Mouse (Mus musculus): ENCODE measurements around the gene Wnt5a. TPM values are rescaled to one million over a fixed set of nuclear protein-coding genes. Genes with fewer than 3 reads are reported as not detected.

Gene Wnt5a
- 10 to 100 TPM in 1 of 2 experiments, 1 to 10 TPM in 1; 6.5 to 11.4 TPM for total RNA-seq (2021)

GRCm38 (mm10) chr14:28504101-28505050, at the start of gene Wnt5a:
Gene Wnt5a, plus strand, starts transcription at chr14:28504750.
- DNase-seq (ENCODE audit: low spot score in 2 of 2): no peak
- intact Hi-C loops (cut with DNase I): loop anchor here (5.0 to 10.0 kb wide), 3 partner anchors 220 to 500 kb away; no protein-coding TSS in a partner anchor

GRCm38 (mm10) chr14:28456372-28457076, 48.0 kb upstream of the Wnt5a start:
- intact Hi-C loops (cut with DNase I): no loop called here
- no peak for DNase-seq (ENCODE audit: low spot score in 2 of 2)

- intact Hi-C loops (cut with DNase I): no loop called here
- DNase-seq (ENCODE audit: low spot score in 2 of 2): no peak
These were observed 47.1 kb upstream of the Wnt5a start for GRCm38 (mm10) chr14:28457428-28457827.

- DNase-seq (ENCODE audit: low spot score in 2 of 2): no peak
- intact Hi-C loops (cut with DNase I): no loop called here
These were observed 36.6 kb upstream of the Wnt5a start for GRCm38 (mm10) chr14:28467956-28468355.

GRCm38 (mm10) chr14:28469696-28470095, 34.9 kb upstream of the Wnt5a start:
- intact Hi-C loops (cut with DNase I): no loop called here
- DNase-seq (ENCODE audit: low spot score in 2 of 2): no peak

- DNase-seq (ENCODE audit: low spot score in 2 of 2): no peak
- intact Hi-C loops (cut with DNase I): no loop called here
These were observed 34.3 kb upstream of the Wnt5a start for GRCm38 (mm10) chr14:28470212-28470611.

- intact Hi-C loops (cut with DNase I): no loop called here
- DNase-seq (ENCODE audit: low spot score in 2 of 2): no peak
These were observed 29.5 kb upstream of the Wnt5a start for GRCm38 (mm10) chr14:28475012-28475411.

GRCm38 (mm10) chr14:28475421-28475820, 29.1 kb upstream of the Wnt5a start:
- intact Hi-C loops (cut with DNase I): no loop called here
- DNase-seq (ENCODE audit: low spot score in 2 of 2): no peak

- no peak for DNase-seq (ENCODE audit: low spot score in 2 of 2)
- intact Hi-C loops (cut with DNase I): no loop called here
These were observed 27.8 kb upstream of the Wnt5a start for GRCm38 (mm10) chr14:28476746-28477145.

GRCm38 (mm10) chr14:28480866-28481265, 23.7 kb upstream of the Wnt5a start:
- no peak for DNase-seq (ENCODE audit: low spot score in 2 of 2)
- intact Hi-C loops (cut with DNase I): no loop called here

GRCm38 (mm10) chr14:28493806-28494205, 10.7 kb upstream of the Wnt5a start:
- intact Hi-C loops (cut with DNase I): no loop called here
- no peak for DNase-seq (ENCODE audit: low spot score in 2 of 2)

GRCm38 (mm10) chr14:28494273-28494672, 10.3 kb upstream of the Wnt5a start:
- DNase-seq (ENCODE audit: low spot score in 2 of 2): no peak
- intact Hi-C loops (cut with DNase I): no loop called here

GRCm38 (mm10) chr14:28501216-28501878, 3.2 kb upstream of the Wnt5a start:
- DNase-seq (ENCODE audit: low spot score in 2 of 2): no peak
- intact Hi-C loops (cut with DNase I): loop anchor here (10.0 kb wide), 2 partner anchors 217 to 497 kb away; no protein-coding TSS in a partner anchor

GRCm38 (mm10) chr14:28503276-28503675, 1.3 kb upstream of the Wnt5a start:
- no peak for DNase-seq (ENCODE audit: low spot score in 2 of 2)
- intact Hi-C loops (cut with DNase I): loop anchor here (10.0 kb wide), 2 partner anchors 218 to 498 kb away; no protein-coding TSS in a partner anchor

GRCm38 (mm10) chr14:28505051-28505585, 568 bp downstream of the Wnt5a start:
- DNase-seq (ENCODE audit: low spot score in 2 of 2): peak in 1 of 2 experiments; percentile 40
- intact Hi-C loops (cut with DNase I): loop anchor here (5.0 to 10.0 kb wide), 3 partner anchors 220 to 500 kb away; no protein-coding TSS in a partner anchor

GRCm38 (mm10) chr14:28505586-28506375, 1.2 kb downstream of the Wnt5a start:
- intact Hi-C loops (cut with DNase I): loop anchor here (5.0 to 10.0 kb wide), 3 partner anchors 221 to 501 kb away; no protein-coding TSS in a partner anchor
- DNase-seq (ENCODE audit: low spot score in 2 of 2): peak in 1 of 2 experiments; percentile 20

- intact Hi-C loops (cut with DNase I): loop anchor here (5.0 to 10.0 kb wide), 3 partner anchors 222 to 502 kb away; no protein-coding TSS in a partner anchor
- DNase-seq (ENCODE audit: low spot score in 2 of 2): peak in 1 of 2 experiments; percentile 18
These were observed 1.9 kb downstream of the Wnt5a start for GRCm38 (mm10) chr14:28506376-28506831.

- intact Hi-C loops (cut with DNase I): loop anchor here (1.0 to 10.0 kb wide), 4 partner anchors 222 to 698 kb away; no protein-coding TSS in a partner anchor
- no peak for DNase-seq (ENCODE audit: low spot score in 2 of 2)
These were observed 2.5 kb downstream of the Wnt5a start for GRCm38 (mm10) chr14:28507011-28507410.

All from left cerebral cortex, postnatal 36 days (tissue).